Mouse (Mus musculus): Measurements from ENCODE around the gene Rerg.

The Rerg gene

DNA sequence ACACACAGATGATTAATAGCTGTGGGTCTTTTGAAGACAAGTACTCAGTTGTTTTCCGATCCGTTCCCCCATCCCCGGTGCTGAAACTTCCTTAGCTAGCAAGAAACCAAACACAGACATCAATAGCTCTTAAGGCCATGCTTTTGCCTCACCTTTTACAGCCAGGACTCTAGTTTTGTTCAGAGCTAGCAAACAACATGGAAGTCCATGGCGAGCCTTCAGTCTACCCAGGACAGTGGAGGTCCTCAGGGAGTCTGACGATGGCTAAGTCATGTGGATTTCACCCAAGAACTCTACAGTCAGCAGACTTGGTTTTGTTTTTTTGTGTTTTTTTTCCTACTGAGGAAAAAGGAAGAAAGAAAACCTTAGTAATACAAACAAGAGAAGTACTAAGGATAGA lies 43.4 kb downstream of the Rerg start:
- DNase-seq = no peak

DNA sequence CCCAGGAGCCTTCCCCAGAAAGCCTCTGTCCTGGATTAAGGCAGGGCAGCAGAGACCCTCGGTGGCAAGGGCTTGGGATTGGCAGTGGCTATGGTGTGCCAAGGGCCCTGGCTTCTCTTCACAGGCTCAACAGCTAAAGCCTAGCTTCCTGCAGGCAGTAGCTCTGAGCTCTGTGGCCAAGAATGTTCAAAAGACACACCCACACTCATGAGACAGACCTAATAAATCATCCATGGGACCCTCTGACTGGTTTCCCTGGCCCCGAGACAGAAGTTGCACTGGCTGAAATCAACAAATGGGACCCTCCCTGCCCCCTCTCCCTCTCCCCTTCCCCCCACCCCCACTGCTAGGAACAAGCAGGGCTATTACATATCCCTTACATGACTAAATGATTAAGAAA lies 44.1 kb downstream of the Rerg start:
- no peak for DNase-seq

DNA sequence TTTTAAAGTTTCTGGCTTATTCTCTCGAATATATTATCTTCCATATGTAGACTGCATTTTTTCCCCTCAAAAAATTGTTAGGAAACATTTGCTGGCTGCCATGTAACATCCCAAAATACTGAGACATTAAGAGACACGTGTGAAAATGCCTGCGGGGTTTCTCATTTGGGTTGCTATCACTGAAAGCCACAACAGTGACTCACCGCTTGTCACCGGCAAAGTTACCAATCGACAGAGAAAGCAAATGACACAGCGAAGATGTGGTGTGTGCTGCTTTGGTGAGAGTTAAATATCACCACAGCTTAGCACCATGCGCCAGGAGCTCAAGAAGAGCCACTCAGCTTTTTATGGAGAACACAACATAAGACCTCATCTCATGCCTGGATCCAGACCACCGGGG lies 44.9 kb downstream of the Rerg start:
- no peak for DNase-seq

DNA sequence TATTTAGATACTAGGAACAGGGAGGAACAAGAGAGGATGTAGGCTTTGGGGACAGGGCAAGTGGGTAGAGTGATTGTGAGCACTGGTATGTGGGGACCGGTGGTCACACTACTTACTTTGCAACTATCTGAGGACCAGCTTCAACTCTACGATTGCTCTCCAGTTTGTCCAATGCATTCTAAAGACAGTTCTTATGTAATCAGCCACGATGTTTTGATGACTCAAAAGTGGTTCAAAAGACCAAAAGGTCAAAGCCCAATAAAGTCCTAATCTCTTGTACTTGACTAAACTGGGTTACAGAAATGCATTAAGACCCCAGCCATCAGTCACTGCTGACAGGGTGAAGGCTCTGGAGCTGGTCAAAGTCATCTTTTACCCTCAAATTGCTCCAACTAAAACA lies 45.3 kb downstream of the Rerg start:
- DNase-seq = no peak

DNA sequence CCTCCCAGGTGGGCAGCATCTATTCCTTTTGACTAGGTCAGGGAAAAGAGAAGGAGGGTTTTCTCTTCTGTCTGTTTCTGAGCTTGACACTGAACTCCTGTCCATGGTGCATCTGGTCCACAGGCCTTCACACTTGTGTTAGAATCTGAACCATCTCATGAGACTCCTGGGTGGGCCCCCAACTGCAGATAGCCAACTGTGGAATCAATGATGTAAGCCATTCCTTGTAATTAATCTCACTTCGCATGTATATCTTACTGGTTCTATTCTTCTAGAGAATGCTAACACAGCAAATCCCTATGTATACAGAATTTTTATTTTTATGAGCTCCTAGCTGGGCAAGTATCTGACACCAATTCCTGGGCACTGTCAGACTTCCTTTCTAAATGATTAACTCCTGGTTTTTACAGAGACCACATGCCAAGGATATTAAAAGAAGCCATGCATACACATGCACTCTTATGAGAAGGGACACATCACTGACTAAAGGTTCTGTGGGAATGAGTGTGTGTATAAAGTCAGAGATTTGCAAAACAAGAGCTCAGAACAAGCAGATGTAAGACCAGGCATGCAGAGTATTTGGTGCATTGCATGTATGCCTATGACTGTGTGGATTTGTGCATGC lies 53.3 kb downstream of the Rerg start:
- DNase-seq = no peak

DNA sequence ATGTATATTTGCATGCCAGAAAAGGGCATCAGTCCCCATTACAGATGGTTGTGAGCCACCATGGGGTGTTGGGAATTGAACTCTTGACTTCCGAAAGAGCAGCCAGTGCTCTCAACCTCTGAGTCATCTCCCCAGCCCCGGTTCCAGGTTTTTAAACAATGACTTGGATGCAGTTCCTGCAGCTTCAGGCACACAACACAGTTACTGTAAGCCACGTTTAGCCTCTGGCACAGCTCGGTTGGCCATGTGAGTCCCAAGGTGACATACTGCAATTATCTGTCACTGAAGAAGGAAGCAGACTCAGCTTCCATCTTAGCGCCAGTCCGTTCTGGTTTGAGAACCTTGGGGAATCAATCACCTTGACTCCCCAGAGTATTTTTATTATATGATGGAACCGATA lies 55.4 kb downstream of the Rerg start:
- DNase-seq = no peak

DNA sequence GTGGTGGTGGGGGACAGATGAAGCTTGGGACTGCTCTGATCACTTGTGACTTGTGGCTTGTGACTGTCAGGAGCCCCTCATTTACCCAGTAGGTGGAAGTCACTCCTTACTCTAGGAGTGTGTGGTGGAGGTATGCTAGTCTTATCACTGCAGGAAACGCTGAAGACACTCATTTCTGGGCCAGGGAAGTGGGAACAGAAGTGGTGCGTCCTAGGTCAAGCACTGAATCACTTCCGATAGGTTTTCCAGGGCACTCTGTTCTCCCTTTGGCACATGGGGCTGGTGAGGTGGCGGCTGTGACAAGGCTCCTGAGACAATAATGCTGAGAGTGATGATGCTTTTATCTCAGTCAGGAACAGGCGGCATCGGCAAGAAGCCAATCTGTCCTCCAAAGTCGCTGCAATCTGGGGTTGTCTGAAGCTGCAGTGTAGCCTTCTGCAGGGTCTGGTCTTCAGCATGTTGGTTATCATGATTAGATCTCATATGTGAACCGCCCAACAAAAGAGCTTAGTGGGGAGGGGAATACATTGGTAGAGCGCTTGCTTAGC lies 59.0 kb downstream of the Rerg start:
- no peak for DNase-seq

DNA sequence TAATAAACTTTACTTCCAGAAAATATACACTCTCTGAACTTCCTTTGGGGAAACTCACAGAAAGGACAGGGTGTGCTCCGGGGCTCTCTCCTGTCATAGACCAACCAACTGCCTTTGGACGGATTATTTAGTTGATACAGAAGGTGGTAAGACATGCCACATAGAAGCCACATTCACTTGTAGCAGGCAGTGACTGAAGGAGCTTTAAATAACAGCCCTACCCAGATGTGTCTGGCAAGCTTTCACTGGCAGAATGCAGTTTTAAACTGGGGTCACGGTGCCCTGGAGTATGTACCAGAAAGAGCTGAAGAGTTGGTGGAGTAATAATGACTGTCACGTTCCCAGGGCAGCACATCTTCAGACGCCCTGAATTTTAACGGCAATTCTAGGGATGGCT lies 59.5 kb downstream of the Rerg start:
- no peak for DNase-seq

DNA sequence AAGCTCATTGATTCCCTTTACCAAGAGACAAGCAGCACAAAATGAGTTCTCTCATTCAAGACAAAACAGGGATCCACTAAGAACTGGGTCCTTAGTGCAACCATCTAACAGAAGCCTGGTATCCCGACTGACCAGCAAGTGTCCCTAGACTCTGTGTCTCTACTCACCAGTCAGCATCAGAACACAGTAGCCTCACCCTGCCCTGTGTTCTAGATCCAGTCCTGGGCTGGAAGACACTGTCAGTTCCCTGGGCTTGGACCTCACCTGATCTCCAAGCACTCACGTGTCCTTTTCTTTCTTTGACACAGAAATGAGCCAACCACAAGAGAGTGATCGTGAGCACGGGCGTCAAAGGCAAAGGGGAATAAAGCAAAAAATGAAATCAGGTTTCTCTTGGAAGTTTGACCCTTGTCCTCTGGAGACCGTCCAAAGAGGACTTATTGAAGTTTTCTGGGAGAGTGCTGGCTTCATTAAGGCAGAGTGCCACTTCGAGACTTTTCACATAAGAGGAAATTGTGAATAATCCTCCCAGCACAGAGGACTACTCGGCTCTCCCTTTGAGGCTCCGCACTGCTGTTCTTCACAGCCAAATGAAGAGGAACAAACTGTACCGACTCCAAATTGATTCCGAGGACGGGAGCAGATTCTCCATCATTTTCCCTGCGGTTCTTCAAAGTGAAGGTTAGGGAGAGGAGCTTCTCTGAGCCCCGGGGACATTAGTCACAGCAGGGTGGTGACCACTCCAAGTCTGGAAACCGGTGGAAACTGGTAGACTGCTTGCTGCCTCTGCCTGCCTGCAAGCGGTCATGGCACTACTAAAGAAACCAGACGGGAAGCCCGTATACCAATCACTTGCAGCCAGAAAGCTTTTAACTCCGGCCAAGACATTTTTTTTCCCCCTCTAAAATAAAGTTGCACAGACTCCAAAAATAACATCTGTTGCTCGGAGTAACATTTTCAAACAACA lies 60.2 kb downstream of the Rerg start:
- no peak for DNase-seq

DNA sequence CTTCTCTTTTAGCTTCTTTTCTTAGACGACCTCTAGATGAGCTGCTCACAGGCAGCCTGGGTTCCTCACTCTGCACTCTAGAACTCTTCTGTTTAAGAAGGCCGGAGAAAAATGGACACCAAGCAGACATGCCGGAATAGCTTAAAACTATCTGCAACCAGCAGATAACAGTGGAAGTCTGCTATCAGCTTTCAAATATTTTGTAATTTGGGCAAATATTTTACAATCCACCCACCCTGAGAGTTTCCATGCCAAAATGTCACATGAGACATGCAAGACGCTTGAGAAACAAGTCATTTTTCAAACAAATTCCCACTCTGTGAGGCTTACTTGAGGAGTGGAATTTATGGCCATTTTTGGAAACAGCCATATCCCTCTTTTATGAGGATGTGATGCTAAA lies 65.0 kb downstream of the Rerg start:
- DNase-seq = no peak

DNA sequence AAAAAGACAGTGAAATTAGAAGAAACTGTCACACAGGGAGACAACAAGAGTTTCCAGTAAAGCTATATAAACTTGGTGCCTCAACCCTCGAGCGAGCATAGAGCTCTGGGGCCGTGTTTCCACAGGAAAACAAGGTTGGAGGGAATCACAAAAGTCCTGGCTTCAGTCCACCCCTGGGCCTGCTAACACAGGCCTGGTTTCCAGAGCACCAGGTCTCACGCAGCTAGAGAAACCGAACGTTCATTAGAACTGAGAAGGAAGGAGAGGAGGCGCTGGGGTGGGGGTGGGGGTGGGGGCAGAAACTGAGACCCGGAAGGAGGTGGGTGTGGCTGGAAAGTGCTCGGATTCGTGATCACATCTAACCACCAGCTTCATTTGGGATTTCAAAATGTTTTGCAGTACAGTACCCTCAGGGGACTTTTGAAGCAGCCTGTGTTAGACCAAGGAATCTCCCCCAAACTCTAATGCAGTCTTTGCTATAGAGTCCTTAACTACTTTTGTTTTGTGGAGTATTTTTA lies 67.6 kb downstream of the Rerg start:
- no peak for DNase-seq

DNA sequence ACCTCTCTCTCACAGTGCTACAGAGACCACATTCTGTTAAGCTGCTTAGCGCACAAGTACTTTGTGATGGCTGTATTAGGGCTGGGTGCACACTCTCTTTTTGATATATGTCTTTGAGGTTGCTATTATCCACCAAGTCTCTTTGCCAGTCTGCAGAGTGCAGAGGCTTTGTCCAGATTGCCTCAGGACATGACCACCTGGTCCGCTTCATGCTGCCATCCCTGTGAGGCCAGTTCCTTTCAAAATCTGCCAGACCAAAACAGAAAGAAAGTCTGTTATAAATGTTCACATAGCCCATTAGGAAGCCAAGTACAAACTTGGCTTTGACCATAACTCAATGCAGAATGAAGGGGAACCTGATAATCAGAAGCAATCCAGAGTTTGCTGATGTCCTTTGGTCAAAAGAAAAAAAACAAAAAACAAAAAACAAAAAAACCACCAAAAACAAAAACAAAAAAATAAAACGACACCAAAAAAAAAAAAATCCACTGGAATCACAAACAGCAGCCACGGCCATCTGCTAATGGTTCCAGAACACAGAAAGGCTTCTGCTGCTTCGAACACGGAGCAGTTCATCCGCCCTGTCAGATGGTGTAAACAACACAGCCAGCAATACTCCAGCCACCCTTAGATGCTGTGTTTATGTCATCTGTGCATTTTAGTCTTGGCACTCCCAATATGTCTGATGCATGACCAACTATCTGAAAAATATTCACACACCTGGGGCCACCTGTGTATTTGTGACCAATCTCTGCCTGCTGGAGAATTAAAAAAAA lies 68.2 kb downstream of the Rerg start:
- no peak for DNase-seq

DNA sequence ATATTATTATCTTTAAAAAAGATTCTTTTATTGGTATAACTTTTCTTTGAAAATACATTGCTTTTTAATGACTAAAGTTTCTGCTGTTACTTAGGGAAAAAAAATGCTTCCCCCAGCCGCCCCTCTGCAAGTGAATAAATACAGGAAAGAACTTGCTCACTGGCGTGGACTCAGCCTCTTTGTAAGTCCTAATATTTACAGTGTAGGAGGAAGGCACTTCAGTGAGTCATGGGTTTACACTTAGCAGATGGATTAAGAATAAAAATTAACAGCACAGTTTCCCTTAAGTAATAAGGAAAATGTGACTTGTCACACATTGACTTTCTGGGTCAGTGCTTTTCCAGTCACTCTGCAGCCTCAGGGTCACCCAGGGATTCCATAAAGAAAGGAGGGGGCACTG lies 70.0 kb downstream of the Rerg start:
- DNase-seq = no peak

DNA sequence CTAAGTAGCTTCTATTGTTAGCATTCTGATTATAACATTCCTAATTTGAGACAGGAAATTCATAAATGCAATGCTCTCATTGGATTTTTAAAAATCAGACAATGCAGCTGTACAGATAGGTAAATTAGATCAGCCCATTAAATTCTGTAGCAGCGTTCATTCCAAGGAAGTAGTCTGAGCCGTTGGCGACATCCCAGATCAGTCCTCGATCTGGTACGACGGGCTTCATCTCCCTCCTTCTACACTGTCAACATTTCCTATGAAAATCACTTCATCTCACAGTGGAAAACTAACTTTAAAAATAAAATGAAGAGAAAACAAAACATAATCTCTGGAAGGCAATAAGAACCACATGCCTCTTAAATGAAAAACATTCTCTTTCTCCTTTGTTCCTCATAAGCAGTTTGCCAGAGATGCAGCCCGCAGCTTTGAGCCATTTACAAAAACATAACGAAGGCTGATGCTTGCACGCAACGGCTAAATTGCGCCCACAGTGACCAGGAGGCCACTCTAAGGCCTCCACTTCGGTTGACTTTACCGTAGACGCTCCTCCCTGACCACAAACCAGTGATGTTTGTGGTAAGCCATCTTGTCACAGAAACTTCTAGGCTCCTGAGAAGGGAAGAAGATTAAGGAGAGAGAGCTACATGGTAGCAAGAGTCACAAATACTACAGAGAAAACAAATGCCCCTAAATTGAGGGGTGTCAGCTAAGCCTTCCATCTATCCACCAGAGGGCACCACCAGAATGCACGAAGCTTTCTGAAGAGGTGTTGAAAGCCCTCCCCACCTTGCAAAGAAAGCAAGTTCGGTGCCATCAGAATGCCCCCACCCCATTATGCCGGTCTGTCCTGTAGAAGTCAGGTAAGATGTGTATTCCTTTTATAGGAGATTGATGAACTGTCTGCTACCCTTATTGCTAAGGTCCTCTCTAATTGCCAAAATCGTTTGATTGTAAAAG lies 71.8 kb downstream of the Rerg start:
- peak; percentile 39 for DNase-seq

DNA sequence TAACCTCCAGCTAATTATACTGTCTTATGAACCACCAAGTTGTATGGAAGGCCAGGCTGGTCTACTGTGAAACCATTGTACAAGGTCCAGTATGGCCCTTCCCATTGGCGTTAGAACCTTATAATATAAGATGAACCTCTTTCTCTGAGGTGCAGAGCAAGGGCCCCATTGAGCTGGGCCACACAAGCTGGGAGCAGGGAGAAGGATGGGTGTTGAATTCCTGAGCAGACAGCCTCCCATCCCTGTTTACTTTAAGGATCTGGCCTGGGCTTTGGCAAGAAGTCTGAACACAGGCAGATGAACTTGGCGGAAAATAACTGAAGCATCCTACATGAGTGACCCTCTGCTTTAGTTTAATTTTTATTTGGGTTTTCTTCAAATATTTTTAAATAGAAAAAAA lies 75.8 kb downstream of the Rerg start:
- DNase-seq = no peak

DNA sequence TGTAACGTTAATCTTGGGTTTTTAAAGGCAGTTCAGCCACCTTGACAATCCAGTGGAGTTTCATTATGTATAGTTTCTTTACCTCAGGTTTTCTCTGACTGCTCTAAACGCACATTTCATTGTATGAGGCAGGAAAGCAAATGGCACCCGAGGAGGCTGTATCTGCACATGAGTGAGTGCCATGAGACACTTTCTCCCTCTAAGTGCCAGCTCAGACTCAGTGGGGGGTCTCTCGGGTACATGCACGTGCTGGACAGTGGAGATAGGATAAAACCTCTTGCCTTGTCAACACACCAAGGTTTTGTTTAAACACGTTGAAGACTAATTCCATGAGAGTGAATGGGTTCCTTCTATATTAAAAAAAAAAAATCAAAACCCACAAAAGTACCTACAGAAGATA lies 81.8 kb downstream of the Rerg start:
- DNase-seq = no peak

DNA sequence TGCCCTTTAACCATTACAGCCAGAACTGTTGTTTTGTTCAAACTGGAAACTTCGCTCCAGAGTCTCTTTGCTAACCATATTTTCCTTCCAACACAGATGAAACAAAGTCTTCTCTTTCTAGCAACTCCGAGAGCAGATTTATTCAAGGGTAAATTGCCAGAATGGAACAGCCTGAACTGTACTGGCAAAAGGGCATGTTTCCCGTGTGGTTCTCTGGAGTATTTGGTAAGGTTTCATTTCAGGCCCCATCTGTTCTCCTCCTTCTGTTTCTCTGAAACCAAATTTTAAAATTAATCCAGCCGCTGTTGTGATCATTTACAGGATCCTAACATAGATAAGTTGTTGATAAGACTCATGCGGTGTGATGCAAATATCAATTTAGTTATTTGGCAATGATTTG lies 82.3 kb downstream of the Rerg start:
- DNase-seq = no peak

DNA sequence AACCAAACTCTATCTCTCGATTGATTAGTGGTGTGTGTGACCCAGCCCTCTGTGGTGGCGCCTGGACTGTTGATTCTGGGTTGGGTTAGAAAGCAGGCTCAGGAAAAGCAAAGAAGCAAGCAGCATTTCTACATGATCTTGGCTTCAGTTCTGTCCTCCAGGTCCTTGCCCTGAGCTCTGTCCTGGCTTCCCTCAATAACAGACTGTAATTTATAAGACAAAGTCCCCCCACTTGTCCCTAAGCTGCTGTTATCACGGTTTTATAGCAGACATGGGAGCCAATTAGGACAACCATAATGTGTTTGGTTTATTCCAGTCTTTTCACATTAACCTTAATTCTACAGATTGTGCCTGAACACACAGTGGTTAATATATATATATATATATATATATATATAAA lies 82.8 kb downstream of the Rerg start:
- DNase-seq = no peak

DNA sequence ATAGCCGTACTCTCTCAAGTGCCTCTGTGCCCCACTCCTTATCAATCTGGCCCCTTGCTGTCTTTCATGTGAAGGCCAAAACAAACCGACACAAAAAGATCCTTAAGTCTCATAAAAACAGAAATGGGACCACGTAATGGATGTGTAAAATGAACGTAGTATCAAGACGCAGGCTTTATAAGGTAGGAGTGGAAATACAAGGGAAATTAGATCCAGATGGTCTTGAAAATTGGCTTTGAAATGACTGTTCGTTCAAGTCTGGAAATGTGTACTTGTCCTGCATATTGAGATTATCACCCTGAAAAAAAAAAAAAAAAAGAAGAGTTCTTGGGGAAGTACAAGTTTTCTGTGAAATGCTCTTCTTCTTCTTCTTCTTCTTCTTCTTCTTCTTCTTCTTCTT lies 90.6 kb downstream of the Rerg start:
- no peak for DNase-seq

DNA sequence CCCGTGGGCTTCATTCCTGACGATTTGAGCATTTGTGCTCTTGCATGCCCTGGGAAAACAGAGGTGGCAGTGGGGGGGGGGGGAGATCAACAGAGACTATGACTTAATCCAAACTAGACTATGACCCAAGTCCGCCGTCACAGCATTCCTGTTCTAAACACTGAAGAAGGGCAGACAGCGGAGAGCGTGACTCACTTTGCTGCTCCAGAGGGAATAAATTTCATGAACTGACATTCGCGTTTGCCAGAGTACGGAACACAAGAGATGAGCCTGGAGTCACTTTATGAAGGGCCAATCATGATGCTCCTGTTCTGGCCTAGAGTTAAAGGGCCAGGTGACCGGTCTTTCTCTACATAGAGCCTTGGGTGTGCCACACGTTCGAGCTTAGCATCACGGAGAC lies 93.6 kb downstream of the Rerg start:
- DNase-seq = no peak

DNA sequence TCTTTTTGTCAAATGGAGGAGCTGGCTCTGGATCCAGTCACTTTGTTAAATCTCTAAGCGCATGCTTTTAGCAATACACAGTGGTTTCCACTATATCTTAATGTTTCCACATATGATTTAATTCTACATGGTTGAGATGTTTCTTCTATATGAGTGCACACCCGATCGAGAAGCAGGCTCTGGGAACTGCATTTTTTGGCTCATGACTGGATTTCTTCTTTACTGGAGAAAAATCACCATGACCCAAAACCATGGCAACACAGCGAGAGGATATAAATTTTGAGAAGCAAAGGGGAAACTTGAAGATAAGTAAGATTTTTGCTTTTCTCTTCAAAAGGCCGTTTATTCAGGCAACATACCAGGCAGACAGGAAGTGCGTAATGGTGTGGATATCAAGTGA lies 94.1 kb downstream of the Rerg start:
- no peak for DNase-seq

DNA sequence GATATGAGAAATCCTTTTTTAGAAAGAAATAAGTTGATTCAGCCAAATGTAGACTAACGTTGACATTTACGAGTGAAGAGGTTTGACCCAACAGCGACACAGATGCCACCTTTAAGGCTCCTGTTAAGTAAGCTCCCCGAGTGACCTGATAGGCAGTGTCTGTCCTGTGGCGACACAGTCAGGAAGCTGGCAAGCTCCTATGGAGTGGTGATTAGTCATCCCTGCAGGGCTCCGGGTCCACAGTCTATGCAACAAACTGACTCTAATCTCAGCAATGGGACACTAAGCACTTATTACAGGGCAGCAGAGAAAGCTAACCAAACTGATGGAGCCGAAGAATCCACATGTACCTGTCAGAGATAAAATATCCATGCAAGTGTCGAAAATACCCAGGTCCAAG lies 98.0 kb downstream of the Rerg start:
- no peak for DNase-seq

Measured in thymus, postnatal 14 days (tissue).